Mouse (Mus musculus): ENCODE measurements around the gene Cyba.

DNA sequence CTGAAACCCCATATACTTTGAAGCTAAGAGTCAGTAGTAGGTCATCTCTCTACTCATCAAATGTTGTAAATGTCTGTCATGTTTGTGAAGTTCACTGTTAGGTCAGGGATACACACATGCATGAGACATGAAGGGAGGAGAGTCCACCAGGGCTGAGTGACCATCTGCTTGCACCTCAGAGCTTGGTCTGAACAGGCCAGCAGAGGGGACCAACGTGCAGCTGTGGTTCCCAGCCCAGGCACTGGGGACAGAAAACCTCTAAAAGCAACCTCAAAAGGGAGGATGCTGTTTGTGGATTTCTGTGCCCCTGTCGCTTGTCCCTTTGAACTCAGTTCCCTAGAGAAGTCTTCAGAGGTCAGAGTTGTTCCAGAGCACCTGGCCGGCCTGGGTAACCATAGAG, 12.5 kb upstream of the Cyba start:
- TF ChIP-seq CTCF (IDR thresholded peaks at IDR 0.05; ENCODE audit: low read depth, low read length) (no peak), POLR2A (IDR thresholded peaks at IDR 0.05; ENCODE audit: borderline replicate concordance, low read depth, low read length) (no peak)
